16 mouse cellular contexts compared by ENCODE assay signal in the genomic region with DNA sequence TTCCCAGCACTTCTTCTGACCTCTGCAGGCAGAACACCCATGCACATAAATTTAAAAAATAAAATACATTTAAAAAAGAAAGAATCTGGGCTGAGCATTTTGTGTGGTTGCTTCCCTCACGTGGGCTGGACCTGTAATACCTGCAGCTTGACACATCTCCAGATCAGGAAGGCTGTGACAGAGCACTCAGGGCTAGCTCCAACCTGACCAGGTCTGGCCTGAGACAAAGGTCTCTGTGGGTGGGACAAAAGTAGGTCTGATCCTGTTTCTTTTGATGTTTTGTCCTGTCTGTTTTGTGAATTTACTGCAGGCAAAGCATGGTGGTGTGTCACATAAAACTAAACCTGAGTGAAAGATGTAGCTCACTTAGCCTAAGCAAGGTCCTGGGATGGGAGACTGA. TPM values are rescaled to one million over a fixed set of nuclear protein-coding genes. Genes with fewer than 3 reads are reported as not detected.
"Had no signal": no experiment of that assay in that cellular context is flagged by ENCODE, and none has a peak within 500 bp of the region (broad histone marks: within the 10 kb centered on the region; RNA-seq: fewer than 3 reads in every experiment).

No protein-coding gene starts in this region.

- DNase-seq: retina, postnatal 1 day; right cerebral cortex, adult 18-20 months; right cerebral cortex, postnatal 14 days; right cerebral cortex, postnatal 25 days; right cerebral cortex, postnatal 4 days; spleen, adult 18-20 months; thymus, adult 18-20 months; thymus, adult 2 months; thymus, postnatal 14 days; thymus, postnatal 25 days; thymus, postnatal 36 days; thymus, postnatal 4 days had no signal

- H3K4me3 ChIP-seq: neural tube, embryonic 15.5 days; stomach, embryonic 15.5 days had no signal

- H3K9me3 ChIP-seq: neural tube, embryonic 15.5 days; stomach, embryonic 15.5 days had no signal

- H3K36me3 ChIP-seq: neural tube, embryonic 15.5 days; stomach, embryonic 15.5 days had no signal

- H3K4me1 ChIP-seq: stomach, embryonic 15.5 days had no signal

- H3K4me2 ChIP-seq: neural tube, embryonic 15.5 days; stomach, embryonic 15.5 days had no signal

- H3K27me3 ChIP-seq: neural tube, embryonic 15.5 days; stomach, embryonic 15.5 days had no signal

- H3K27ac ChIP-seq: neural tube, embryonic 15.5 days; stomach, embryonic 15.5 days; stomach, postnatal 0 days had no signal

- H3K9ac ChIP-seq: neural tube, embryonic 15.5 days; stomach, embryonic 15.5 days had no signal

RNA-seq across cellular contexts. Expression of a gene that starts 56.8 kb away (rescaled TPM):
- polyA plus RNA-seq: neural tube, embryonic 14.5 days had no signal
